Mouse (Mus musculus): Measurements from ENCODE around the gene Gm20661.

Gm20661 gene

DNA sequence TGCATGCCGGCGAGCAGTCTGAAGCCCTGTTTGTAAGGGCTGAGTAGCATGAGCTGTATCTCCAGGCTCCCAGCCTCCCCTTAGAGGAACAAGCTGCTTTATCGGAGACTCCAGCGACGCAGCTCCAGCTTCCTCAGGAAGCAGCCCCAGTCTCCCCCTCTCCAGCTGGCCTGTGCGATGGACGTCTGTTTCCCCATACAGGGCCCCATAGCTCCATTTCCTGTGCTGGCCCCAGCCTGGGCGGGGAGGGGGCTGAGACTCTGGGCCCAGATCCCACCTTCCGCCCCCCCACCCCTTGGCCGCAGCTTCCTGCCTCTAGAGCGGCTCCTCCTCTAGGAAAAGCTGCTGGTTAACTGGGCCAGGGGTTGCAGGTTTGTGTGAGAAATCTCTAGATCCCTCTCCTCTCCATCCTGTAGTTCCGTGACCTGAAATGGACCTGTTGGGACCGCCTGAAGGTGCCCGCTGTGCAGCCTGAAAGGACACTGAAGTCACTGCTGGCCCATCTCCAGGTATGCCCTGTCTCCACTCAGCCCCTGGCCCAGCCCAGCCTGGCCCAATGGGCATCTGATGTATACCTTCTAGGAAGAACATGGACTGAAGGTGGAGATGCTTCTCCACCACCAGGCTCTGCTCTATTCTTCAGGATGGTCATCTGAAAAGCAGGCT lies at the start of gene Gm20661:
TSS of gene Gm20661 (plus strand) at position 378 of the 666 bp plus-strand sequence.
- DNase-seq (ENCODE audit: low spot score in 2 of 2), result no peak

DNA sequence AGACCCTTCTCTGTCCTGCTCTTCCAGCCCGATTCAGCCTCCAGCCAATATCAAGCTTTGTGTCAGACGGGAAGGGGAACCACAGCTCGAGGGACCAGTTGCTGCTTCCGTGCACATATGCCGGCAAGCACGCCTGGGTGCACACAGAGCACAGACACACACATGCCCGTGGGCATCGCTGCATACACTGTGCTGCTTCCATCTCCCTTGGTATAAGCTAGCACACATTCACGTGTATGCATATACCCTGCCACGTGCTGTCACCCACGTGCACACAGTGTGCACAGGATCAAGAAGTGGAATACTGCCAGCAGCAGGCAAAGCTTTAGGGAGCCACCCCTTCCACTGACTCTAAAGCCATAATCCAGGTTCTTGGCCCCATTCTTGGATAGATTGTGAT lies 48.7 kb upstream of the Gm20661 start:
- DNase-seq (ENCODE audit: low spot score in 2 of 2), result no peak

- no peak for DNase-seq (ENCODE audit: low spot score in 2 of 2)
These were observed 47.5 kb upstream of the Gm20661 start, which contains the start of gene Camkv for GRCm38 (mm10) chr9:107935374-107935773. Gene Camkv, plus strand, starts transcription at chr9:107935674.

DNA sequence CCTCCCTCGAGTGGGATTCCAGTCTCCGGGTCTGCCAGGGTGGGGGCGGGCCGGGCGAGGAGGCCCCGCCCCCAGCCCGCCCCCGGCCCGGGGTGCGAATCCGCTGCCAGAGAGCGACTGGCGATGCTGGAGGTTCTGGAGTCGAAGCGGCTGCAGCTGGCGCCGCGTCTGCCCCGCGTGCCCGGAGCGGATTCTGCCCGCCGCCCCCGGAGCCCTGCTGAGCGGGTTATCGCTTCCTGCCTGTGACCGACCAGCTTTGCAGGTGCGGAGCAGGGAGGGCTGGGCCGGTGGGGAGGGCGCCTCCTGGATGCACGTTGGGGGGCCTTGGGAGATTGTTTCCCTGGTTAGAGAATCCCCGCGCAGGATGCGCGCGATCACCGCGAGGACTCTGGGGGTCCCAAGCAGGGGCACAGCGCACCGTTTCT lies 47.1 kb upstream of the Gm20661 start:
- DNase-seq (ENCODE audit: low spot score in 2 of 2), result peak; percentile 35 to 42

GRCm38 (mm10) chr9:107936215-107936822 lies 46.5 kb upstream of the Gm20661 start:
- DNase-seq (ENCODE audit: low spot score in 2 of 2), result peak; percentile 42 to 48

GRCm38 (mm10) chr9:107936831-107937230 lies 46.0 kb upstream of the Gm20661 start:
- DNase-seq (ENCODE audit: low spot score in 2 of 2), result no peak

GRCm38 (mm10) chr9:107947241-107948194 lies 35.3 kb upstream of the Gm20661 start:
- no peak for DNase-seq (ENCODE audit: low spot score in 2 of 2)

GRCm38 (mm10) chr9:107949184-107949921 lies 33.5 kb upstream of the Gm20661 start:
- no peak for DNase-seq (ENCODE audit: low spot score in 2 of 2)

- no peak for DNase-seq (ENCODE audit: low spot score in 2 of 2)
These were observed 33.0 kb upstream of the Gm20661 start, which contains the start of gene Traip for GRCm38 (mm10) chr9:107949922-107950235. Gene Traip, plus strand, starts transcription at chr9:107950136.

DNA sequence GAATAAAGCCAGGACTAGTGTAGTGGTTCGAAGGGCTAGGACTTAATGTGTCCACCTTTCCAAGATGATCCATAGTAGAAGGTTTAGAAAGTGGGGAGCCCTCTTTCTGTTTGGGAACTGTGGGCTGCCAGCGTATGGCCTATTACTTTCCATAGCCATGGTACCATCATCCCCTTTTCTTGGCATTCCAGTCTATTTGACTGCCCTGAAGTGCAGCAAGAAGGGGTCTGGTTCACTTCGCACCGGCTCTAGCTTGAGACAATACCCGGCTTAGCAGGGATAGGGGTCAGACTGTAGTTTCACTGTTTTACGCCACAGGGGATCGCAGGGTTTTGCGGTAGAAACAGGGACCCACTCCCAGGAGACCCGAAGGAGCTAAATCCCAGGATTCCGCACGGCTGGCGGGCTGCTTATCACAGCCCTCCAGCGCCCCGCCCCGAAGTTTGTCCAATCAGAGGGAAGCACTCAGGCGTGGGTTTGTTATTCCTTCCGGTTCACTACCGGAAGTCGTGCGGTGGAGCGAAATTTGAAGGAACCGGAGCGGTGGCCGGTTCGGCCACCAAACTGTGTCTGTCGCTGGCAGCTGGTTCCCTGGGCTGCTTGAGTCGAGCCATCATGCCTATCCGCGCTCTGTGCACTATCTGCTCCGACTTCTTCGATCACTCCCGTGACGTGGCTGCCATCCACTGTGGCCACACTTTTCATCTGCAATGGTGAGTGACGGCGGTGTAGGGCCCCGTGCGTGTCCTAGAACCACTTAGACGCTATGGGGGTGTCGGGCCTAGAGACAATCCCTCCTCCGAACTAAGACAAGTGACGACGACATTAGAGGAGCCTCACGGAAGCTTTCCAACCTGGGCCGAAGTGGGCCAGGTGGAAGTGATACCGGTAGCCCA lies 32.1 kb upstream of the Gm20661 start:
- peak; percentile 75 to 86 for DNase-seq (ENCODE audit: low spot score in 2 of 2)

GRCm38 (mm10) chr9:107955613-107956289 lies 27.1 kb upstream of the Gm20661 start:
- no peak for DNase-seq (ENCODE audit: low spot score in 2 of 2)

DNA sequence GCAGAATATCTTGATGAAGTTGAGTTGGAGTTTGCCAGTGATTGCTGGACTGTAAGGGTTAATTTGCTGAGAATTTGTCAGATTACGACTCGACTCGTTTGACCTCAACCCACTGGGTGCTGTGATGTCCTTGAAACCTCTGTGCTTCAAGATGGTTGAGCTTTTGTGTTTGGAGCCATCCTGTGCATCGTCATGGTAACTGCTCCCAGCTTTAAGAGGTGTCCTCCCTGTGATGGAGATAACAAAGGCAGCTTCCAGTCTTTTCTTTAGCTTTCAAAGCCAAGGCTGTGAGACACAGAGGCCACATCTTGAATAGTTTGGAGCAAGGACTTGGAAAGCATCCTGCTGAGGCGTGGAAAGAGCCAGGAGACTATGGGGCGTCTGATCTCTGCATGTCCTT lies 25.7 kb upstream of the Gm20661 start:
- no peak for DNase-seq (ENCODE audit: low spot score in 2 of 2)

- no peak for DNase-seq (ENCODE audit: low spot score in 2 of 2)
These were observed 23.0 kb upstream of the Gm20661 start for GRCm38 (mm10) chr9:107959896-107960295.

DNA sequence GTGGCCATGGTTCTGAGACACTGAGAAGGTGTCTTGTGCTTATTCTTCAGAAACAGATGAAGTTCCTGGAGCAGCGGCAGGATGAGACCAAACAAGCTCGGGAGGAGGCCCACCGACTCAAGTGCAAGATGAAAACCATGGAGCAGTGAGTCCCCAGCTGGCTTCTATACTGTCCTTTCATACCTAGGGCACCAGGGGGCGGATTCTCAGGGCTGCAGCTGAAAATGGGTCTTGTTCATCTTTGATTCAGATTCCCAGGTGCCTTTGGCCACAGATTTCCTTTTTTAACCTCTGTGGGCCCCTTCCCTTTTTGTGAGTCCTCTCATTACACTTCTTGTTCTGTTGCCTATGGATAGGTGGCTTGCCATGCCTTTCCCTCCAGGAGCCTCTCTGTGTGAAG lies 21.9 kb upstream of the Gm20661 start:
- DNase-seq (ENCODE audit: low spot score in 2 of 2), result no peak

GRCm38 (mm10) chr9:107961351-107961762 lies 21.5 kb upstream of the Gm20661 start:
- peak; percentile 52 to 73 for DNase-seq (ENCODE audit: low spot score in 2 of 2)

- peak in 1 of 2 experiments; percentile 52 for DNase-seq (ENCODE audit: low spot score in 2 of 2)
These were observed 21.0 kb upstream of the Gm20661 start for GRCm38 (mm10) chr9:107961881-107962280.

- no peak for DNase-seq (ENCODE audit: low spot score in 2 of 2)
These were observed 19.9 kb upstream of the Gm20661 start for GRCm38 (mm10) chr9:107962916-107963315.

DNA sequence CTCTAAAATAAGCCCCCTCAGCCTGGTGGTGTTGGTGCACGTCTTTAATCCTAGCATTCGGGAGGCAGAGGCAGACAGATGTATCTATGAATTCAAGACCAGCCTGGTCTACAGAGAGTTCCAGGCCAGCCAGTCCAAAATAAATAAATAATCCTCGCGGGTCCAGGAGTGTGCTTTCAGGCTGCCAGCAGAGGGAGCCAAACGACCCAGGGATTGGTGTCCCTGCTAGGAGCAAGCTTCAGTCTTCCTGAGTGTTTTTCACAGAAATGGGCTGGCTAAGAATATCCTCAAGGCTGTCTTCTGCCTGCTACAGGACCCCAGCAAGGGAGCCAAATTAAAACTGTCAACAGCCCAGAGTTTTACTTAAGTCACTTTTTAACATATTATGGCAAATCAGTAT lies 19.2 kb upstream of the Gm20661 start:
- peak in 1 of 2 experiments; percentile 73 for DNase-seq (ENCODE audit: low spot score in 2 of 2)

- DNase-seq (ENCODE audit: low spot score in 2 of 2), result no peak
These were observed 18.2 kb upstream of the Gm20661 start for GRCm38 (mm10) chr9:107964681-107965080.

- DNase-seq (ENCODE audit: low spot score in 2 of 2), result no peak
These were observed 16.2 kb upstream of the Gm20661 start for GRCm38 (mm10) chr9:107966676-107967075.

All from frontal cortex, postnatal 25 days (tissue).